Mouse (Mus musculus): ENCODE measurements around the gene Lypd4.

DNA sequence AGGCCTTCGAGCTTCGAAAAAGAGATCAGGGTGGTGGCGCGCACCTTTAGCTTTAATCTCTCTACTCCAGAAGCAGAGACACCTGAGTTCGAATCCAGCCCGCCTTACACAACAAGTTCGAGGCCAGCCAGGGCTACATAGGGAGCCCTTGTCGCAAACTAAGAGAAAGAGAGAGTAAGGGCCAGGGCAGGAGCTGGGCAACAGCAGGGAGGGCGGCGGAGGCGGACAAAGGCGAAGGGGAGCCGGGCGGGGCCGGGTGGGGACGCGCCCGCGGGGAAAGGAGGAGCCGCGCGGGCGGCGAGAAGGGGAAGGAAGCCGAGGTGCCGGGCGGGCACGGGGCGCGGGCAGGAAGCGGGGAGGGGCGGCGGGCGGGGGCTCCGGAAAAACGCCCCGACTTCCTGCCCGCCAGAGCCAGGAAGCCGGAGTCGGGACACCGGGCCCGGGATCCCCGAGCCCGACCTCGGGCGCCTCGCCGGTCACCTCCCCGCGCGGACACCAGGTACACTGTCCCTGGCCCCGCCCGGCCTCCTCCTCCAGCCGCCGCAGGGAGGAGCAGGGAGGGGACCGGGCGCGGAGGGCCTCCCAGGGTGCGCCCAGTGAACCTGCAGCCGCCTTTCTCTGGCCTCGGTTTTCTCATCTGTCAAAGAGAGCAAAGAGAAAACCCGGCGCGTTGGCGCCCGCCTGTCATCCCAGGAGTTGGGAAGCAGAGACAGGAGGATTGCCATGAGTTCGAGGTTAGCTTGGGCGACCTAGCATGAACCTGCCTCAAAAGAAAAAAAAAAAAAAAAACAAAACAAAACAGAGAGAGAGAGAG, 33.1 kb upstream of the Lypd4 start, which contains the start of gene Arhgef1:
- TF ChIP-seq POLR2A (IDR thresholded peaks at IDR 0.05; ENCODE audit: insufficient read length, low read depth) (no peak), MAX (IDR thresholded peaks at IDR 0.05; ENCODE audit: low read depth) (no peak)

All from myocyte (in vitro differentiated cells).